Mouse (Mus musculus) right cerebral cortex, postnatal 10 days (tissue): ENCODE measurements around the gene Wdr45b.
"Not testable (repeated sequence)": the region's sequence is repeated elsewhere in the genome, so short reads cannot be mapped to it uniquely, and the experiment has no call there.

Experiments
- DNase-seq, 2 experiments: peaks; one replicate each; pipeline ENCODE4 v3.0.0; 2021; ENCODE audit warnings: low spot score in 2 of 2

The Wdr45b gene

DNA sequence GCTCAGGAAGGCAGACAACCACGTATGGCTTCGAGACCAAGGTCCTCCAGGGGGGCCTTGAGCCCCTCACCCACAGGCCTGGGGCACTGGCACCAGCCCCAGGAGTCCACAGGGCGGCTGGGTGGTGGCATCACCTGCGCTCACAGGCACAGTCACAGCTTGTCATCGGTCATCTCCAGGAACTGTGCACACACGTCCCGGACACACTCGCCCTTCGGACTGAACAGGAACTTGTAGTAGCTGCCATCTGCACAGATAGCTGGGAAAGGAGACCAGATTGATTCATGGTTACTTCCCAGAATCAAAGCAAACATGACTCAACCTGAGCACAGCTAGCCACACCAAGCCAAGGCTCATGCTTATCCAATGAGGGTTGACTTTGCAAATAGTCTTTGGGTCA is 26.0 kb downstream of the Wdr45b start:
- DNase-seq: no peak

- no peak for DNase-seq
These were observed 27.6 kb downstream of the Wdr45b start for GRCm38 (mm10) chr11:121326681-121327080.

- no peak for DNase-seq
These were observed 28.2 kb downstream of the Wdr45b start for GRCm38 (mm10) chr11:121326034-121326433.

- not testable (repeated sequence) for DNase-seq
These were observed 46.5 kb downstream of the Wdr45b start for GRCm38 (mm10) chr11:121307712-121308111.

DNA sequence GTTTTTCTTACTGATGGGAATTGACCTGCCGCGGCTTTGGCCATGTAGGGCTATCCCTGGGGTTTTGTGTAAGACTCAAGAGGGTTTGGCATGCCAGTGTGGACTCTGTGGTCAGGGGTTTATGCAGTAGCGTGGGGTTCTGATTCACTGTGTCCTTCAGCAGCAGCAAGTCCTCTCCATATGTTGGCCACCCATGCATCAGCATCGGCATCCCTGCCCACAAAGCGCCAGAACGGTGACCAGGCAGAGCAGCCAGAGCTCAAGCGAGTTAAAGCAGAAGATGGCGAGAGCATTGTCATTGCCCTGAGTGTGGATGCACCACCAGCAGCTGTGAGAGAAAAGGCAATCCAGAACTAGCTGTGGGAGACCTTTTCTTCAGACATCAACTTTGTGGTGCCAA is 47.6 kb downstream of the Wdr45b start:
- DNase-seq: no peak

DNA sequence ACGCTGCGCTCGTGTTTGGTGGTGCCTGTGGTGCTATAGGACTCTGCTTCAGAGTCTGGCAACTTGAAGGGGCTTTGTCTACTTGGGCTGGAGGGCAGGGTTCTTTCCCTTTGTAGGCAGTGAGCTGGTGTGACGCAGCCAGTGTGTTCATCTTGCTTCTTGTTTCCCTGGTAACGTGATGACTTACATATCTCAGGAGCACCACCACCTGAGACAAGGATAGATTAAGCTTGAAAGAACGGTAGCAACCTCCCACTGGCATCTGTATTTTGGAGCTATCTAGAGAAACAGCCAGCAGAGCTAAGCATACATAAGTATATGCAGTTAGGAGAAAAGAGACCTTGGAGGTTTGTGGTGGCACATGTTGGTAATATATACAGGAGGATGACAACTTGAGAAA is 48.9 kb downstream of the Wdr45b start:
- DNase-seq: peak; percentile 58 to 69

- no peak for DNase-seq
These were observed 54.0 kb downstream of the Wdr45b start for GRCm38 (mm10) chr11:121300265-121300664.

DNA sequence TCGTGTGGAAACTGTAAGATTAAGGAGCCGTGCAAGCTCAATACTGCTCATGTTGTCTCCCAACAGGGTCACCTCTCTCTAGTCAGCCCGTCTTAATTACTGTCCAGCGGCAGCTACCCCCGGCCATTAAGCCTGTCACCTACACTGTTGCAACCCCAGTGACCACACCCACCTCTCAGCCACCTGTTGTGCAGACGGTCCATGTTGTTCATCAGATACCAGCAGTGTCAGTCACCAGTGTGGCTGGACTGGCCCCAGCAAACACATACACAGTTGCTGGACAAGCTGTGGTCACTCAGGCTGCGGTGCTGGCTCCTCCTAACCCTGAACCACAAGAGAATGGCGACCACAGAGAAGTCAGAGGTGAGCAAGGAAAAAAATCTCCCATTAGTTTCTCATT is 55.8 kb downstream of the Wdr45b start:
- DNase-seq: no peak

- DNase-seq: no peak
These were observed 59.5 kb downstream of the Wdr45b start for GRCm38 (mm10) chr11:121294771-121295170.

- no peak for DNase-seq
These were observed 64.4 kb downstream of the Wdr45b start for GRCm38 (mm10) chr11:121289859-121290258.

DNA sequence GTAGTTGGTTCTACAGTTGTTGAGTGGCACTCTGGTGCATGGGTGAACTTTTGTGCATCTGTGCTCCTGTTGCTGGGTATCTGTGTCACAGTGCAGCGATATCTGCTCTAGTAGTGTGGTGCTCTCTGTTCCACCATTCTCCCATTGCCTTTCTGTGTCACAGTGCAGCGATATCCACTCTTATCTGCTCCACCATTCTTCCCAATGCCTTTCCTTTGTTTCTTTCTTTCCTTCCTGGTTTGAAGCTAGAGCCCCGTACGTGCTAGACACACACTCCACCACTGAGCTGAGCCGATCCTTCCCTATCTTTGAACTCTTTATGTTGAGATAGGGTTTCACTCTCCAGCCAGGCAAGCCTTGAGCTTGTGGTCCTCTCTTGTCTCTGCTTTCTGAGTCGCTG is 71.3 kb downstream of the Wdr45b start:
- no peak for DNase-seq

DNA sequence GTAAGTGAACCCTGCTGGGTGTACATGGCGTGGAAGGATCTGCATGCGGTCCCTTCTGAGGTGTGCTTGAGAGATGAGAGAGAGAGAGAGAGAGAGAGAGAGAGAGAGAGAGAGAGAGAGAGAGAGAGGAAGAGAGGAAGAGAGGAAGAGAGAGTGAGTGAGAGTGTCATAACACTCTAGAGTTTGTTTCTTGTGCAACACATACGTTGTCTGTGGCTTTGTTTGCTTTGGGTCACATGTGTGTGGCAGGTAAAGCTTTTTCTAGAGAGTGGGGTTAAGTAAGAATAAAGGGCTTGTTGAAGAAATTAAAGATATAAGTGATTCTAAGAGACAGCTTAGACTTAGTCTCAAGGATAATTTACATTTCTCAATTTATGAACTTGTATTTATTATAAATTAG is 76.2 kb downstream of the Wdr45b start:
- no peak for DNase-seq

DNA sequence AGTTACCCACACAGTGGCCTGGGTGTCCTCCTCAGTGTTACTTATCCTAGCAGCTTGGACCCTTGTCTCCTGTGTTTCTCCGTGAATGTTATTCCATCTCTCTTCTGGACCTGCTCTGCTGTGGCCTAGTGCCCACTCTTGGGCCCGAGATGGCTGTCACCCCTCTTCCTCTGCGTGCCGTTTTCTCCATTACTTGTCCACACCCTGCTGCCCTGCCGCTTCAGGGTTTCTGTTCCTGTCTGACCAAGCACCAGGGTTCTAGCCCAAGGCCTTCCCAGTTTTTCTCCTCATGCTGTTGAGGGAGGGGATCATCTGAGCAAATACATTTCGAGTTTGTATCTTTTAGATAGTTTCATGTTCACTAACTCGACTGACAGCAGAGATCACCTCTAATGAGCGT is 76.7 kb downstream of the Wdr45b start:
- no peak for DNase-seq
